Mouse (Mus musculus) bone marrow, adult 2 months (tissue): ENCODE data around the gene Hivep3. TPM values are rescaled to one million over a fixed set of nuclear protein-coding genes. Genes with fewer than 3 reads are reported as not detected.

Experiments used
- H3K27ac ChIP-seq: fragments of 200-500 bp; 2 replicates; pipeline ENCODE4 v1.5.1; 2012; ENCODE audit warnings: low read depth, mild to moderate bottlenecking, control low read depth, inconsistent platforms, low read length; ENCODE audit not compliant: control insufficient read depth, poor library complexity, insufficient read depth
- H3K4me1 ChIP-seq: fragments of 200-500 bp; 2 replicates; pipeline ENCODE4 v1.6.1; 2011; ENCODE audit warnings: low read length; ENCODE audit not compliant: control insufficient read depth, insufficient read depth
- H3K4me3 ChIP-seq: fragments of 200-500 bp; replicated peaks from 2 replicates; pipeline ENCODE3; 2011; ENCODE audit warnings: mild to moderate bottlenecking, low read depth, low read length, control low read depth; ENCODE audit not compliant: control insufficient read depth
- CTCF ChIP-seq: fragments of 200-500 bp; IDR thresholded peaks from 2 replicates; pipeline ENCODE4 v1.5.1; 2011; ENCODE audit warnings: low read length, control low read depth; ENCODE audit not compliant: control insufficient read depth, insufficient read depth
- POLR2A ChIP-seq: fragments of 200-500 bp; IDR thresholded peaks from 2 replicates; pipeline ENCODE4 v1.6.1; 2011; ENCODE audit warnings: low read depth, mild to moderate bottlenecking, control low read depth, low read length, borderline replicate concordance; ENCODE audit not compliant: control insufficient read depth
- WGBS: fragments of 180-500 bp; shearing (Covaris S2); methylation state at CpG from one replicate; pipeline ENCODE4 v1.1.7; 2018; 5-methylcytosine and 5-hydroxymethylcytosine counted together
- polyA plus RNA-seq: library from polyadenylated mRNA; stranded (reverse); fragments of >200 nt; gene quantifications from 2 replicates; pipeline ENCODE4 v1.2.4, GENCODE M21; 2011; ENCODE audit warnings: low replicate concordance; ENCODE audit not compliant: missing spikeins, insufficient read depth, insufficient read length

Hivep3 gene
- polyA plus RNA-seq, 1 experiment = 7.3 TPM

DNA sequence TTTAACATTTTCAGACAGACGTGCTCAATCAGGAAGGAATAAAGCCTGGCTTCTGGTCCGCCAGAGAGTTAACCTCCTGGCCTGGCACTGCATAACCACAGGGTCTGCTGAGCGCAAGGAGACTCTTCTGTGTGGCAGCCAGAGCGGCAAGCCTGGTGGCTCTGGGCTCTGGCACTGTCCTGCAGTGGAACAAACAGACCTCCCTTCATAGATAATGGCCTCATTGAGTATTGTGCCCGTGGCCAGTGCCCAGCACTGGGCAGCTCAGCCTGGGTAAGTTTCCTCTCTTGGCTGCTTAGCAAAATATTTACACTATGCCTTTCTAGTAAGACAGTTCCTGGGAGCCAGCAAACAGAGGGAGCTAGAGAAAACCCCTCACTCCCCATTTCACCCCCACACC lies 340.5 kb downstream of the Hivep3 start:
- Histone ChIP-seq H3K4me3 (no peak overlapping the region), H3K27ac (no peak overlapping the region), H3K4me1 (no peaks in the 10 kb centered on the region)
- TF ChIP-seq CTCF (no peak), POLR2A (no peak)
- WGBS = 63% methylated on average over 5 of the region's 5 CpGs

DNA sequence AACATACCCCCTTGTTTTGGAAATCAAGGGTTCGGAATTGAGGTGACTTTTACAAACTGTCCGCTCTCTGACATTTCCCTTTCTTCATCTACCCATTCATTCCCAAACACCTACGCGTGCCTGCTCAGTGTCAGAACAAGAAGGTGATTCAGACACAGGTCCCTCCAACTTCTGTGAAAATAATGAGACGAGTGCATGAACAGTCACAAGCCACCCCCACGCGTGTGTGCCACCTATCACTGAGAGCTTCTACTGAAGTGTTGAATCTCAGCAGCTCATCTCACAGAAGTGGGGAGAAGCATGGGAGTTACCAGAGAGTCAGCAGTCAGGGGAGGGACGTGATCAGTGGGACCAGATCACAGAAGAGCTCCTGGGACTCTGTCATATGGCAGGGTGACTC lies 343.7 kb downstream of the Hivep3 start:
- H3K4me1 ChIP-seq = no peaks in the 10 kb centered on the region
- no peak overlapping the region for H3K4me3 ChIP-seq
- WGBS = 85% methylated on average over 8 of the region's 8 CpGs
- H3K27ac ChIP-seq = no peak overlapping the region
- TF ChIP-seq POLR2A (no peak), CTCF (no peak)

DNA sequence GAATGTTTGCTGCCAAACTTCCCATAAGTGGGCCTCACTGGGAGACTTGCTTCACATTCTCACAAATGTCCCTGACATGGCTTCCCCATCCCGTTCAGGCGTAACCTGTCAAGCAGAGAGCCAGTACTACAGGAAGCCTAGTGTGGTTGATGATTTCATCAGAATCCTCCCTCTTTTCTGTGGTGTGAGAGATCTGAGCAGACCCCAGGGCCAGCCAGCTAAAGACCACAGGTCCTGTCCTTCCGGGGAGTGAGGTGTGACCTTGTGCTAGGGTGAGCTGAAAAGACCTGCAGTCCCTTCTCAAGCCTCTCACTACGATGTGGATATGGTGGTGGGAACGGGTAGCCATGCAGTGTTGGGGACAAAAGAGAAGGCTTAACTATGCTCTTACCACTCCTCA lies 348.9 kb downstream of the Hivep3 start:
- H3K4me3 ChIP-seq = no peak overlapping the region
- TF ChIP-seq POLR2A = no peak
- no peak for TF ChIP-seq CTCF
- WGBS = 50% methylated on average over 5 of the region's 5 CpGs
- no peak overlapping the region for H3K27ac ChIP-seq
- no peaks in the 10 kb centered on the region for H3K4me1 ChIP-seq

DNA sequence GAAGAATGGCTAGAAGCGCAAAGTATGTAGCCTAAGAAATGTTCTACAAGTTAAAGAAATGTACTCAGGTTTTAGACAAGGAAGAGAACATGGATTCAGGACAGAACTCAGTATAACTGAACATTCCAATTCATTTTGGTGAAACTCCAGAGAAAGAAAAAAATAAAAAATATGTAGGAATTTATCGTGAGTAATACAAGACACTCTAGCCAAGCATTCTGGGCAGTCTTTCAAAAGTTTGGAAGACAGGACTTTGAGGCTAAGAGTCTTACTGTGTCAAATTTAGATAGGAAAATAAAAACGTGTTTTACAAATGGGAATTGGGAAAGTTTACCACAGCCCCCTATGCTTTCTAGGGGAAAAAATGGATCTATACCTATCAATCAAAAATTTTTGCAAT lies 350.1 kb downstream of the Hivep3 start:
- WGBS = 83% methylated on average over 3 of the region's 3 CpGs
- no peak overlapping the region for H3K4me3 ChIP-seq
- TF ChIP-seq POLR2A = no peak
- no peak for TF ChIP-seq CTCF
- H3K4me1 ChIP-seq = no peaks in the 10 kb centered on the region
- H3K27ac ChIP-seq = no peak overlapping the region

DNA sequence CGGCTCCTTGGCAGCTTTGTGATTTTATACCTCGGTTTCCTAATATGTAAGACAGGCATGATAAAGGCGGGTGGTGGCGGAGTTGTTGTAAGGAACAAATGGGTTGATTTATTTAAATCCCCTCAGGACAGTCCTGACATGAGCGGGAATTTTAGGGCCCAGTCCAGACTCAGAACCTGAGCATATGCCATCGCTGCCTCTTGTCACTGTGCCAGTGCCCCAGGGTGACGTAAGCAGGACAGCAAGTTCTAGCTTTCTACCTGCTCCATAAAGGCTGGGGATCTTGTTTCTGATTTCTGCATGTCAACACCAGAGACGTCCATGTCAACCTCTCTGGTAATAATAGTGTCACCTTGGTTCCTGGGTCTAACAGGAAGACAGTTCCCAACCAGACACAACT lies 356.0 kb downstream of the Hivep3 start:
- H3K4me3 ChIP-seq = no peak overlapping the region
- no peak overlapping the region for H3K27ac ChIP-seq
- H3K4me1 ChIP-seq = no peaks in the 10 kb centered on the region
- 73% methylated on average over 8 of the region's 8 CpGs for WGBS
- no peak for TF ChIP-seq CTCF
- TF ChIP-seq POLR2A = no peak

DNA sequence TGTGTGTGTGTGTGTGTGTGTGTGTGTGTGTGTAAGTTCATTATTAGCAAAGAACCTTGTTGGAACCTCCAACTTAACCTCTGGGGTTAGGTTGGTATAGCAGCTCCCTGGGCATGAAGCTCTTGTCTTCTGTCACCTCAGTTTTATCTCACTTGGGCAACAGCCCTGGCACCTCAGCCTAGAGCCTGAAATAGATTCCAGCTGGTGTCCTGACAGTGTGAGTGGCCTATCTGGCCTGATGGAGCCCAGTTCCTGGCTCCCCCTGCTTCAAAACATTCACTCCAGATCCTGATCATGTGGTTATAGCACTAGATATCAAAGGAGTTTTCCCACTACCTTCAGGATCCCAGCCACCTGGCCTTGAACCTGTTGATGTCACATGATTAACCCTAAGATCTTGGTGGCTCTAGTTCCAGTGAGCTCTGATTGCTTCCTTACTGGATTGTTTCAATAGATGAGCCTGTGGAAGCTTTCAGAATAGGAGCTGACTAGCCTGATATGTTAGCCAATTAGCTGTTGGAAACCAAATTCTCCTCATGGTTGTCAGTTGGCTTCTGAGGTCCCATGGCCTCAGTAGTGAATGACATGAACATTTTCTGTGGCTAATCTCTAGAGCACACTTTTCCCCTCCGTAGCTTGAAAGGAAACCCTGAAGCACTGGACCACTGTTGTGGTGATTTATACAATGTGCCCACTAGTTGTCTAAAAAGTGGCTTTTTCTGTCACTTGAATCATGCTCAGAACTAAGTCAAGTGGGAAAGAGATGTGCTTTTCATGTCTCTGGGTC lies 358.6 kb downstream of the Hivep3 start:
- TF ChIP-seq POLR2A = no peak
- TF ChIP-seq CTCF = no peak
- Histone ChIP-seq H3K27ac (no peak overlapping the region), H3K4me1 (no peaks in the 10 kb centered on the region), H3K4me3 (no peak overlapping the region)
- 30% methylated on average over 1 of the region's 1 CpGs for WGBS

DNA sequence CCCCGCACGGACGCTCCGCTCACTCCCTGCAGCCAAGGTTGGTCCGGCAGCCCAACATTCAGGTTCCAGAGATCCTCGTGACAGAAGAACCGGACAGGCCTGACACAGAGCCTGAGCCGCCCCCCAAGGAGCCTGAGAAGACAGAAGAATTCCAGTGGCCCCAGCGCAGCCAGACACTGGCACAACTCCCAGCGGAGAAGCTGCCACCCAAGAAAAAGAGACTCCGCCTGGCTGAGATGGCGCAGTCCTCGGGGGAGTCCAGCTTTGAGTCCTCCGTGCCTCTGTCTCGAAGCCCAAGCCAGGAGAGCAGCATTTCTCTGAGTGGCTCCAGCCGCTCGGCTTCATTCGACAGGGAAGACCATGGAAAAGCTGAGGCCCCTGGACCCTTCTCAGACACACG lies 363.4 kb downstream of the Hivep3 start:
- Histone ChIP-seq H3K27ac (no peak overlapping the region), H3K4me1 (no peaks in the 10 kb centered on the region), H3K4me3 (no peak overlapping the region)
- TF ChIP-seq POLR2A = no peak
- no peak for TF ChIP-seq CTCF
- 89% methylated on average over 19 of the region's 19 CpGs for WGBS

DNA sequence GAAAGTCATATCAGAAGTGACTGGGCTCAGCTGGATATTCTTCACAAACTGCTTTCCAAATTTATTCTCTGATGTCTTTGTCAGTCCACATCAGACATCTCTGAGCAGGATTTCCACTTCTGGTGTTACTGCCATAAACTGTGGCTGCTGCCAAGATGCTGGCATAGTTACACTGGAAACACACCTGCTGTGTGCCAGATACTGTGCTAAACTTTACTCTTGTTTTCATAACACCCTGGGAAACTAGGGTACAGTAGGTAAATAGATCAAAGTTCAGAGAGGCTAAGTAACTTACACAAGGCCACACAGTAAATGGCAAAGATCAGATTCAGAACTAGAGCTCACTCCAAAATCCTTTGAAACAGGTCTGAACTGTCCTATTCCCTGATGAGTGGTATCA lies 367.6 kb downstream of the Hivep3 start:
- TF ChIP-seq POLR2A (no peak), CTCF (no peak)
- Histone ChIP-seq H3K27ac (no peak overlapping the region), H3K4me3 (no peak overlapping the region), H3K4me1 (no peaks in the 10 kb centered on the region)

DNA sequence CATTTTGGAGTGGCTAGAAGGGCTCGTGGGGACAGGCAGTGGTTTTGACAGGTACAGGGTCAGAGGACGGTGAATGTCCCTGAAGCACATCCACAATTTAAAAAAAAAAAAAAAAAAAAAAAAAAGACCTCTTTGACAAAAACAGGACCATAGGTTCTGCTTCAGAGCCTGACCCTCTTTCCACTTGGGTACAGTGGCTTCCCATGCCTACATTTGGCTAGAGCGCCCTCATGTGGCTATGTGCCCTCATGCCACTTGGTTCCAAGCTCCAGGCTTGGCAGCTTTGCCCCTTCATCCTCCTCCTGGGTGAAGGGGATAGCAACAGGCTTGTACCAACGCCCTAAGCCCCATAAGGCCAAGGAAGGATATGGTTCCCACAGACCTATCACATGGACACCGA lies 371.0 kb downstream of the Hivep3 start:
- 41% methylated on average over 5 of the region's 5 CpGs for WGBS

More for the DNA sequence above, 371.0 kb downstream of the Hivep3 start:
- no peak overlapping the region for H3K27ac ChIP-seq
- TF ChIP-seq POLR2A (no peak), CTCF (peak; percentile 82)
- no peak overlapping the region for H3K4me3 ChIP-seq
- no peaks in the 10 kb centered on the region for H3K4me1 ChIP-seq
